Mouse (Mus musculus) cortical plate, adult 2 months (tissue): ENCODE data around the gene Acsm3.

ENCODE experiments used
- CTCF ChIP-seq: fragments of 200-500 bp; IDR thresholded peaks from 2 replicates; pipeline ENCODE4 v1.5.1; 2011; ENCODE audit warnings: mild to moderate bottlenecking, control low read depth, low read length; ENCODE audit not compliant: insufficient read depth; ENCODE audit errors: extremely low read depth
- POLR2A ChIP-seq: fragments of 200-500 bp; IDR thresholded peaks from 2 replicates; pipeline ENCODE4 v1.6.1; 2011; ENCODE audit warnings: mild to moderate bottlenecking, low read length, control low read depth; ENCODE audit not compliant: insufficient read depth; ENCODE audit errors: extremely low read depth

DNA sequence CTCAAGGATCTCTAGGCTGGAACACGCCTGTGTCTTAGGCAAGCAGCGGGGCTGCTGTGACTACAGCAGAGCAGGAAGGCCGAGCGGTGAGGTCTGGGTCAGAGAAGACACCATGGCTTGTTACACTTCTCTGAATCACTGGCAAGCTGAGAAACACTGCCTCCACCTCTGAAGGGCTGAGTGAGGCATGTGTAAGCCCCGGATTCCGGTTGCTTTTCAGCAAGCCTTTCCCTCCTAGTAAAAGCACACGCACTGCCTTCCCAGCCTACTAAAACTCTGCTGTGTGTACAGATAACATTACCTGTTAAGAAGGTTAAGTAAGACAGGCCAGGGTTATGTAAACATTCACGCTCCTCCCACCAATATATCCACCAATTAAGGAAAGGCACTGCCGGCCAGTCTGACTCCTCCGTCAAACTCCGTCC lies at the start of gene Acsm3:
- no peak for TF ChIP-seq CTCF
- TF ChIP-seq POLR2A = no peak
